Mouse (Mus musculus) adrenal gland, postnatal 25 days (tissue): Measurements from ENCODE around the gene Magea1. TPM values are rescaled to one million over a fixed set of nuclear protein-coding genes. Genes with fewer than 3 reads are reported as not detected.
"Not testable (repeated sequence)": the region's sequence is repeated elsewhere in the genome, so short reads cannot be mapped to it uniquely, and the experiment has no call there.

Experiments
- DNase-seq: peaks from one replicate; pipeline ENCODE4 v3.0.0; 2021; ENCODE audit warnings: mixed read lengths
- long read RNA-seq: library from polyadenylated mRNA; stranded (forward); transcript quantifications from one replicate; pipeline ENCODE4 v2.0.0, GENCODE M21; 2021
- total RNA-seq: library from RNA; stranded (reverse); gene quantifications from 2 replicates; pipeline ENCODE4 v1.2.3, GENCODE M21; 2021

Magea1 gene
- total RNA-seq, result not detected in 2 replicates
- long read RNA-seq, result 0 reads

DNA sequence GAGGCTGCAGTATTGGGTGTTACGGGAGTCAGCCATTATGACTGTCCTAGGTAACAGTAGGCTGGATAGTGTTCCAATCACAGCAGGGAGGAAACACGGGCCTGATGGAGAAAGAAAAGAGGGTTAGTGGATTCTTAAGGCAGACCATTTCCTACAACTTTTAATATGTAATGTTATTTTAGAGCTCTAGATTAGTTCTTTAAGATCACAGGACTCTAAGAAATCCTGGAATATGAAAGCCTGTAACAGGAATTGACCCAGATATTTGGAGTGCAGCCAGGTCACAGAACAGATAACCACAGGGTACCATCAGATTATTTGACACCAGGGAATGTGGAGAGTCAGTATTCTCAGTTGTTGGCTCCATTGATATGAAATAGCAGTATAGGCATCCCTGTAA is at the start of gene Magea1:
Magea1 (minus strand) TSS at position 101 of the 400 bp plus-strand sequence.
- not testable (repeated sequence) for DNase-seq

DNA sequence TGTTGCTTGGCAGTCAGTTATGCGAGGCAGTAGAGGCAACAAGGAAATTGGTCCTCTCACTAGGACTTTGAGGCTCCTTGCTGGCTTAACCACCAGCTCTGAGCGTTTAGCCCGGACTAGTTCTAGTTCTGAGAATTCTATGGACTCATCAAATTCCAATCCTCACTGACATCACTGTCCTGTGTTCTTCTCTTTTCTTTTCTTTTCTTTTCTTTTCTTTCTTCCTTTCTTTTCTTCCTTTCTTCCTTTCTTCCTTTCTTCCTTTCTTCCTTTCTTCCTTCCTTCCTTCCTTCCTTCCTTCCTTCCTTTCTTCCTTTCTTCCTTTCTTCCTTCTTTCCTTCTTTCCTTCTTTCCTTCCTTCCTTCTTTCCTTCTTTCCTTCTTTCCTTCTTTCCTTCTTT is 38.7 kb upstream of the Magea1 start, which contains the start of gene Cldn34b2:
Cldn34b2 (minus strand) TSS at position 101 of the 400 bp plus-strand sequence.
- not testable (repeated sequence) for DNase-seq

DNA sequence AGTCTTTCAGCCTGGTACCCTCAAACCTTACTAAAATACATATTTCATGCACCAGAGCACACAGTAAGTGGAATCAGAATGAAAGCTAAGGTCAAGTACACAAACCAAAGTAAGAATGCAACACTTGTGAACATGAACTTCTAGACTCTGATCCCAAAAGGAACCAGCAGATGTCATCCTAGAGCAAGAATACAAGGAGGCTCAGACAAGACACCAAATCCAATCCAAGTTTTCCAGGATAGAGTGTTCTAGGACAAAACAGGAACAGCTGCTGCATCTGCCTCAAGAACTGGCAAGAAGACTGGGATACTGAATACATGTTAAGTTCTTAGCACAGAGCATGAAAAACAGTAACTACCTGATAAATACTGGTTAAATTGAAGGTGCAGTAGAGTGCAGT is 8.4 kb upstream of the Magea1 start:
- DNase-seq, result no peak

DNA sequence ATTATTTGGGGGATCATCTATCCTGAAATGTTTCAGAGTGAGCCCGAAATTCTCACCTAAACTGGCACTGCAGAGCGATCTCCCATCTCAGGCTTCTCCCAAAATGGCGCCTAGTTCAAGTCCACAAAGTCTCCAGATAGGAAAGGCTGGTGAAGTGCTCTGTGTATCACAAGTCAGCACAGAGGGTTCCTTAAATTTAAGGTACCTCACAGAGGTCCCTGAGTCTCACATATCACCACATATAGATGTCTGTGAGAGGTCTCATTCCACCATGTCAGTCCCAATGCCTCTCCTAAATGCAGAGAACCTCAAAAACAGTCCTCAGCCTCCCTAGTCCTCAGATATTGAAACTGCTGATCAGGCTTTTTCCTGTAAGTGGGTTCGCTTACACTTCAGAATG is 4.0 kb upstream of the Magea1 start, which contains the start of gene Magea2:
Magea2 (minus strand) TSS at position 101 of the 400 bp plus-strand sequence.
- not testable (repeated sequence) for DNase-seq

GRCm38 (mm10) chrX:155063045-155063444 is 26.5 kb downstream of the Magea1 start, which contains the start of gene Magea5:
TSS of gene Magea5 (minus strand) at chrX:155063145.
- DNase-seq, result not testable (repeated sequence)

Other genes starting within 250 kb of the Magea1 start
- gene Cldn34b1, start 199.5 kb downstream of the Magea1 start, total RNA-seq, result not detected in 2 replicates
- gene Magea6, start 153.8 kb downstream of the Magea1 start, total RNA-seq, result not detected in 2 replicates
- not detected in 2 replicates for gene Magea3, start 140.3 kb downstream of the Magea1 start, total RNA-seq
- not detected in 2 replicates for gene Magea8, start 93.9 kb downstream of the Magea1 start, total RNA-seq
- gene Magea5, start 26.6 kb downstream of the Magea1 start, total RNA-seq, result not detected in 2 replicates
- not detected in 2 replicates for gene Magea2, start 3.9 kb upstream of the Magea1 start, total RNA-seq
- gene Cldn34b2, start 38.6 kb upstream of the Magea1 start, total RNA-seq, result not detected in 2 replicates
- gene Sat1, start 126.7 kb upstream of the Magea1 start, total RNA-seq, result 169 and 174 TPM in 2 replicates
- 43.7 and 47.6 TPM in 2 replicates for gene Acot9, start 172.7 kb upstream of the Magea1 start, total RNA-seq